ENCODE assay signal across 11 mouse cellular contexts in genomic region chr5:135353564-135353963, GRCm38 (mm10). TPM values are rescaled to one million over a fixed set of nuclear protein-coding genes. Genes with fewer than 3 reads are reported as not detected.
DNase-seq lines count a peak whose midpoint lies in the region; ATAC-seq and TF ChIP-seq lines count a peak whose summit lies in the region.
"Had no signal": no experiment of that assay in that cellular context is flagged by ENCODE, and none has a peak within 500 bp of the region (broad histone marks: within the 10 kb centered on the region; RNA-seq: fewer than 3 reads in every experiment).

No protein-coding gene starts in this region.

- intact Hi-C loops in heart, adult 2 months (cut with DNase I): no loop called here

- 19% methylated on average over 20 of the region's 20 CpGs for WGBS in heart, adult 2 months
- 17% methylated on average over 20 of the region's 20 CpGs for WGBS in heart, embryonic 11.5 days (ENCODE audit: insufficient replicate concordance)
- WGBS in midbrain, postnatal 0 days: 25% methylated on average over 15 of the region's 20 CpGs
- 22% methylated on average over 20 of the region's 20 CpGs for WGBS in midbrain, embryonic 13.5 days

- H3K4me1 ChIP-seq in heart, adult 2 months (ENCODE audit: control insufficient read depth, insufficient read depth, low read length): no peaks in the 10 kb centered on the region
- no peaks in the 10 kb centered on the region for H3K4me1 ChIP-seq in heart, embryonic 11.5 days (ENCODE audit: control insufficient read depth, insufficient read depth, low read length)
- no peaks in the 10 kb centered on the region for H3K4me1 ChIP-seq in midbrain, postnatal 0 days (ENCODE audit: insufficient read depth, low read length)
- H3K4me1 ChIP-seq in midbrain, embryonic 13.5 days (replicated peaks): no peaks in the 10 kb centered on the region

- DNase-seq in heart, adult 2 months: no peak
- no peak for DNase-seq in midbrain, postnatal 0 days (ENCODE audit: low spot score)
- peak; percentile 50 for DNase-seq in embryo, embryonic 11 days
- peak; percentile 56 for DNase-seq in retina, embryonic 14.5 days (ENCODE audit: low spot score)
- DNase-seq in layer of hippocampus, postnatal 36 days: no peak
- DNase-seq in gastrocnemius, adult 8-10 months (ENCODE audit: low spot score in 2 of 2): no peak
- DNase-seq: cerebellum, adult 18-20 months; gastrocnemius, postnatal 36 days had no signal

- no peaks in the 10 kb centered on the region for H3K36me3 ChIP-seq in heart, adult 2 months (ENCODE audit: control insufficient read depth, insufficient read depth, low read length)
- no peaks in the 10 kb centered on the region for H3K36me3 ChIP-seq in heart, embryonic 11.5 days (ENCODE audit: control insufficient read depth, insufficient read depth, low read length)
- no peaks in the 10 kb centered on the region for H3K36me3 ChIP-seq in midbrain, postnatal 0 days (ENCODE audit: insufficient read depth, low read length)
- no peaks in the 10 kb centered on the region for H3K36me3 ChIP-seq in midbrain, embryonic 13.5 days

- no peak for TF ChIP-seq EP300 in heart, adult 2 months (IDR thresholded peaks at IDR 0.05; ENCODE audit: insufficient read depth, low read depth, low read length)

- H3K79me2 ChIP-seq in heart, adult 2 months (replicated peaks; ENCODE audit: control insufficient read depth, insufficient read depth, low read length): no peaks in the 10 kb centered on the region

- H3K4me3 ChIP-seq in heart, adult 2 months: no peak overlapping the region
- no peak overlapping the region for H3K4me3 ChIP-seq in heart, embryonic 11.5 days (ENCODE audit: low read depth, low read length)
- no peak overlapping the region for H3K4me3 ChIP-seq in midbrain, postnatal 0 days (ENCODE audit: low read depth, low read length)
- H3K4me3 ChIP-seq in midbrain, embryonic 13.5 days (replicated peaks): no peak overlapping the region

- ATAC-seq in heart, embryonic 11.5 days (replicated peaks; ENCODE audit: insufficient number of reproducible peaks, low FRiP score, low TSS enrichment): no peak
- no peak for ATAC-seq in midbrain, postnatal 0 days (ENCODE audit: low FRiP score)
- ATAC-seq in midbrain, embryonic 13.5 days: no peak

- H3K9me3 ChIP-seq in heart, embryonic 11.5 days (replicated peaks; ENCODE audit: control insufficient read depth, low read length): 0 out of 2 replicates have a peak, but pooled peaks cover 4% of the 10 kb centered on the region
- no peaks in the 10 kb centered on the region; the same call in 1 of the 2 replicates for H3K9me3 ChIP-seq in midbrain, postnatal 0 days (ENCODE audit: low read length)
- H3K9me3 ChIP-seq in midbrain, embryonic 13.5 days: peaks cover 10% of the 10 kb centered on the region; the same call in 1 of the 2 replicates

- no peak for TF ChIP-seq POLR2A in heart, adult 2 months (IDR thresholded peaks at IDR 0.05; ENCODE audit: insufficient read depth, low read depth, low read length)

- no peaks in the 10 kb centered on the region; the same call in 1 of the 2 replicates for H3K27me3 ChIP-seq in heart, adult 2 months (ENCODE audit: control insufficient read depth, insufficient read depth, low read length)
- peaks cover 17% of the 10 kb centered on the region for H3K27me3 ChIP-seq in heart, embryonic 11.5 days (ENCODE audit: control insufficient read depth, insufficient read depth, low read length)
- H3K27me3 ChIP-seq in midbrain, postnatal 0 days (ENCODE audit: insufficient read depth, low read length): peaks cover 9% of the 10 kb centered on the region; the same call in 1 of the 2 replicates
- peaks cover 10% of the 10 kb centered on the region for H3K27me3 ChIP-seq in midbrain, embryonic 13.5 days

- no peak overlapping the region for H3K27ac ChIP-seq in heart, adult 2 months
- H3K27ac ChIP-seq in heart, embryonic 11.5 days (ENCODE audit: low read depth, low read length): no peak overlapping the region
- no peak overlapping the region for H3K27ac ChIP-seq in midbrain, postnatal 0 days (ENCODE audit: low read depth, low read length)
- no peak overlapping the region for H3K27ac ChIP-seq in midbrain, embryonic 13.5 days
- H3K27ac ChIP-seq: macrophage had no signal

- H3K4me2 ChIP-seq in heart, embryonic 11.5 days: no peak overlapping the region
- no peak overlapping the region for H3K4me2 ChIP-seq in midbrain, postnatal 0 days (ENCODE audit: low read depth, low read length, poor library complexity, severe bottlenecking)
- no peak overlapping the region for H3K4me2 ChIP-seq in midbrain, embryonic 13.5 days (replicated peaks)

- TF ChIP-seq CTCF in heart, adult 2 months (IDR thresholded peaks at IDR 0.05): peak; percentile 31
- peak; percentile 43 for TF ChIP-seq CTCF in midbrain, postnatal 0 days (IDR thresholded peaks at IDR 0.05)

- no peak overlapping the region for H3K9ac ChIP-seq in heart, adult 2 months (ENCODE audit: low read depth, low read length)
- H3K9ac ChIP-seq in heart, embryonic 11.5 days (ENCODE audit: low read depth, low read length): no peak overlapping the region
- no peak overlapping the region for H3K9ac ChIP-seq in midbrain, postnatal 0 days (replicated peaks; ENCODE audit: low read length, poor library complexity, severe bottlenecking)
- no peak overlapping the region for H3K9ac ChIP-seq in midbrain, embryonic 13.5 days (replicated peaks)

RNA-seq across cellular contexts. Expression of gene Trim50, which starts 0.5 kb away (rescaled TPM):
- under 1 TPM; 0.11 to 0.18 TPM for total RNA-seq in heart, adult 2 months (2021)
- polyA plus RNA-seq in heart, adult 2 months (2012; rRNA removed): not detected in 2 replicates
- polyA plus RNA-seq in heart, embryonic 11.5 days (2014; fragmentation: Nextera tagmentation; extraction: Ambion mirVana): not detected in 2 replicates
- total RNA-seq in midbrain, postnatal 0 days (2014; rRNA removed): not detected in 2 replicates
- polyA plus RNA-seq in midbrain, postnatal 0 days (2015; fragmentation: Nextera tagmentation; extraction: Ambion mirVana): not detected in 2 replicates
- polyA plus RNA-seq in midbrain, embryonic 13.5 days (2015; fragmentation: Nextera tagmentation; extraction: Ambion mirVana): 0.11 TPM in 1 of 2 replicates, not detected in the other
- not detected for total RNA-seq in layer of hippocampus, postnatal 36 days (2021)
- not detected for total RNA-seq in gastrocnemius, adult 8-10 months (2022)
- total RNA-seq: gastrocnemius, postnatal 36 days had no signal
- polyA plus RNA-seq: macrophage had no signal

RNA-seq across cellular contexts. Expression of gene Fkbp6, which starts 3.7 kb away (rescaled TPM):
- under 1 TPM; 0.31 to 0.41 TPM for total RNA-seq in heart, adult 2 months (2021)
- polyA plus RNA-seq in heart, adult 2 months (2012; rRNA removed): 0.26 TPM in 1 of 2 replicates, not detected in the other
- polyA plus RNA-seq in heart, embryonic 11.5 days (2014; fragmentation: Nextera tagmentation; extraction: Ambion mirVana): 0.46 TPM in 1 of 2 replicates, not detected in the other
- total RNA-seq in midbrain, postnatal 0 days (2014; rRNA removed): 0.33 and 0.49 TPM in 2 replicates
- 0.12 and 0.36 TPM in 2 replicates for polyA plus RNA-seq in midbrain, postnatal 0 days (2015; fragmentation: Nextera tagmentation; extraction: Ambion mirVana)
- polyA plus RNA-seq in midbrain, embryonic 13.5 days (2015; fragmentation: Nextera tagmentation; extraction: Ambion mirVana): 0.28 TPM in 1 of 2 replicates, not detected in the other
- total RNA-seq in layer of hippocampus, postnatal 36 days (2021): not detected
- not detected for total RNA-seq in gastrocnemius, adult 8-10 months (2022)
- total RNA-seq: gastrocnemius, postnatal 36 days had no signal
- polyA plus RNA-seq: macrophage had no signal

RNA-seq across cellular contexts. Expression of gene Nsun5, which starts 16.2 kb away (rescaled TPM):
- total RNA-seq in heart, adult 2 months (2021): 10 to 100 TPM; 14.1 to 18.3 TPM
- 21.6 and 25.4 TPM in 2 replicates for polyA plus RNA-seq in heart, adult 2 months (2012; rRNA removed)
- polyA plus RNA-seq in heart, embryonic 11.5 days (2014; fragmentation: Nextera tagmentation; extraction: Ambion mirVana): 15.9 and 16.0 TPM in 2 replicates
- total RNA-seq in midbrain, postnatal 0 days (2014; rRNA removed): 24.5 and 24.8 TPM in 2 replicates
- 16.8 and 19.0 TPM in 2 replicates for polyA plus RNA-seq in midbrain, postnatal 0 days (2015; fragmentation: Nextera tagmentation; extraction: Ambion mirVana)
- 30.8 and 33.9 TPM in 2 replicates for polyA plus RNA-seq in midbrain, embryonic 13.5 days (2015; fragmentation: Nextera tagmentation; extraction: Ambion mirVana)
- 10 to 100 TPM; 18.8 to 25.9 TPM for total RNA-seq in layer of hippocampus, postnatal 36 days (2021)
- total RNA-seq in gastrocnemius, adult 8-10 months (2022): 10 to 100 TPM in 1 of 4 experiments, 1 to 10 TPM in 3; 6.3 to 11.0 (median 8.0) TPM

RNA-seq across cellular contexts. Expression of gene Pom121, which starts 40.8 kb away (rescaled TPM):
- 10 to 100 TPM; 12.3 to 13.1 TPM for total RNA-seq in heart, adult 2 months (2021)
- polyA plus RNA-seq in heart, adult 2 months (2012; rRNA removed): 9.2 and 11.3 TPM in 2 replicates
- 10.2 and 11.8 TPM in 2 replicates for polyA plus RNA-seq in heart, embryonic 11.5 days (2014; fragmentation: Nextera tagmentation; extraction: Ambion mirVana)
- total RNA-seq in midbrain, postnatal 0 days (2014; rRNA removed): 12.4 and 12.8 TPM in 2 replicates
- polyA plus RNA-seq in midbrain, postnatal 0 days (2015; fragmentation: Nextera tagmentation; extraction: Ambion mirVana): 6.7 and 8.5 TPM in 2 replicates
- 13.8 and 15.2 TPM in 2 replicates for polyA plus RNA-seq in midbrain, embryonic 13.5 days (2015; fragmentation: Nextera tagmentation; extraction: Ambion mirVana)
- total RNA-seq in layer of hippocampus, postnatal 36 days (2021): 10 to 100 TPM; 48.8 to 51.1 TPM
- 10 to 100 TPM in 2 of 4 experiments, 1 to 10 TPM in 2; 8.9 to 11.0 (median 10.1) TPM for total RNA-seq in gastrocnemius, adult 8-10 months (2022)

Comparison
In these comparisons a context has a peak if more than half of its experiments do, and no peak if none do; other contexts are left out.
1. DNase-seq: peak in embryo, embryonic 11 days (single experiment) and retina, embryonic 14.5 days (single experiment); none in heart, adult 2 months (0 of 2), midbrain, postnatal 0 days (single experiment), layer of hippocampus, postnatal 36 days (0 of 2) and gastrocnemius, adult 8-10 months (0 of 2).